Mouse (Mus musculus): Measurements from ENCODE around the gene Ndufa3.
"Not testable (repeated sequence)": the region's sequence is repeated elsewhere in the genome, so short reads cannot be mapped to it uniquely, and the experiment has no call there.

DNA sequence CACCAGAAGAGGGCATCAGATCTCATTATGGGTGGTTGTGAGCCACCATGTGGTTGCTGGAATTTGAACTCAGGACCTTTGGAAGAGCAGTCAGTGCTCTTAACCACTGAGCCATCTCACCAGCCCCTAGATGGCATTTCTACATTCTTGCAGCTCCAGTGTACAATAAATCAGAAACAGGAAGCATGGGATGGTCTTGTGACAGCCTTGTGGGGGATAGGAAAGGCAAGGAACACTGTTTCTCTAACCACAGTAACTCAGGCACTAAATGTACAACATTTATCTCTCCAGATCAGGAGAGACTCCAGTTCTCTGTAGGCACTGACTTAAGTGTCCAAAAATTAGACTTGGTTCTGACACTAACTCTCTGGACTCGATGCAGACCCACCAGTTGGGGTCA lies 19.4 kb upstream of the Ndufa3 start:
- TF ChIP-seq POLR2A (IDR thresholded peaks at IDR 0.05; ENCODE audit: borderline replicate concordance, control insufficient read depth, low read depth, low read length); CTCF (IDR thresholded peaks at IDR 0.05; ENCODE audit: control insufficient read depth, insufficient read depth, low read length): not testable (repeated sequence)
